Mouse (Mus musculus) neural tube, embryonic 14.5 days (tissue): ENCODE measurements around the gene Dnmt1. TPM values are rescaled to one million over a fixed set of nuclear protein-coding genes. Genes with fewer than 3 reads are reported as not detected.

Experiments
- ATAC-seq: fragments of 200-750 bp; cut with Nextera tagmentation; 2 replicates; pipeline ENCODE4 v1.8.0; 2017; ENCODE audit warnings: low read depth, mild to moderate bottlenecking, moderate TSS enrichment, moderate library complexity
- H3K27ac ChIP-seq: fragments of 300-500 bp; sonication (generic); 2 replicates; pipeline ENCODE4 v1.5.1; 2014; ENCODE audit warnings: low read depth, mild to moderate bottlenecking, control low read depth, low read length, moderate library complexity, mixed read lengths
- H3K27me3 ChIP-seq: fragments of 300-500 bp; sonication (generic); 2 replicates; pipeline ENCODE4 v1.6.1; 2014; ENCODE audit warnings: low read length; ENCODE audit not compliant: control insufficient read depth, insufficient read depth
- H3K36me3 ChIP-seq: fragments of 300-500 bp; sonication (generic); 2 replicates; pipeline ENCODE4 v1.6.1; 2014; ENCODE audit warnings: low read length, mixed read lengths; ENCODE audit not compliant: control insufficient read depth, insufficient read depth
- H3K4me1 ChIP-seq: fragments of 300-500 bp; sonication (generic); 2 replicates; pipeline ENCODE4 v1.6.1; 2014; ENCODE audit warnings: low read length; ENCODE audit not compliant: control insufficient read depth, insufficient read depth
- H3K4me2 ChIP-seq: fragments of 300-500 bp; sonication (generic); 2 replicates; pipeline ENCODE4 v1.6.1; 2014; ENCODE audit warnings: mild to moderate bottlenecking, low read depth, low read length, control low read depth
- H3K4me3 ChIP-seq: fragments of 300-500 bp; sonication (generic); 2 replicates; pipeline ENCODE4 v1.5.1; 2014; ENCODE audit warnings: low read depth, low read length, control low read depth, mixed read lengths
- H3K9ac ChIP-seq: fragments of 300-500 bp; sonication (generic); replicated peaks from 2 replicates; pipeline ENCODE4 v1.6.1; 2014; ENCODE audit warnings: low read depth, mild to moderate bottlenecking, control low read depth, low read length, mixed read lengths
- H3K9me3 ChIP-seq: fragments of 300-500 bp; sonication (generic); 2 replicates; pipeline ENCODE4 v1.6.1; 2016; ENCODE audit warnings: low read length; ENCODE audit not compliant: control insufficient read depth
- WGBS: fragments of 180-500 bp; shearing (Covaris S2); extraction: QIAGEN DNeasy Blood & Tissue Kit; methylation state at CpG from one replicate; pipeline ENCODE4 v1.1.7; 2014; 5-methylcytosine and 5-hydroxymethylcytosine counted together
- polyA plus RNA-seq: library from polyadenylated mRNA; unstranded; fragments of >200 nt; fragmentation: Nextera tagmentation; extraction: Ambion mirVana; gene quantifications from 2 replicates; pipeline ENCODE4 v1.2.1, GENCODE M21; 2014

The Dnmt1 gene
- polyA plus RNA-seq, 1 experiment from 2014 or later: 41.1 TPM

DNA sequence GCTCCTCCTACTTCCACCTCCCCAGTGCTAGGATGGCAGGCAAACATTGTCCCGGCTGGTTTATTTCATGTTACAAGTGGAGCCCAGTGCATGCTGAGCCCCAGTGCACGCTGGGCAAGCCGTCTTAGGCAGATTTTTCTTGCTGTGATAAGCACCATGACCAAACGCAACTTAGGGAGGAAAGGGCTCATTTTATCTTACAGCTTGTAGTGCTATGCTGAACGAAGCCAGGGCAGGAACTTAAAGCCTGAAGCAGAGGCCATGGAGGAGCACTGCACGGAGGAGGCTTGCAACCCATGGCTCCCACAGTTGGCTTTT, 57.6 kb downstream of the Dnmt1 start:
- WGBS: 52% methylated on average over 6 of the region's 6 CpGs
- H3K36me3 ChIP-seq: peaks cover 7% of the 10 kb centered on the region; the same call in 1 of the 2 replicates
- no peak overlapping the region for H3K27ac ChIP-seq
- no peaks in the 10 kb centered on the region for H3K9me3 ChIP-seq
- no peak overlapping the region for H3K4me3 ChIP-seq
- peaks cover 5% of the 10 kb centered on the region; the same call in 1 of the 2 replicates for H3K4me1 ChIP-seq
- no peaks in the 10 kb centered on the region for H3K27me3 ChIP-seq
- H3K9ac ChIP-seq: no peak overlapping the region
- no peak overlapping the region for H3K4me2 ChIP-seq
- ATAC-seq: no peak

GRCm38 (mm10) chr9:20901466-20902173, 58.1 kb downstream of the Dnmt1 start:
- H3K4me1 ChIP-seq: peaks cover 5% of the 10 kb centered on the region; the same call in 1 of the 2 replicates
- H3K4me3 ChIP-seq: no peak overlapping the region
- H3K4me2 ChIP-seq: no peak overlapping the region
- H3K9ac ChIP-seq: no peak overlapping the region
- peaks cover 7% of the 10 kb centered on the region; the same call in 1 of the 2 replicates for H3K36me3 ChIP-seq
- ATAC-seq: no peak
- no peaks in the 10 kb centered on the region for H3K9me3 ChIP-seq
- whole genome bisulfite sequencing: 15% methylated on average over 13 of the region's 13 CpGs
- H3K27ac ChIP-seq: no peak overlapping the region
- no peaks in the 10 kb centered on the region for H3K27me3 ChIP-seq

- Histone ChIP-seq H3K4me2 (peak within 1 kb of the TSS; percentile 99), H3K27ac (no peak within 1 kb of the TSS), H3K9me3 (no peaks in the 10 kb centered on the region), H3K4me3 (peak within 1 kb of the TSS; percentile 92), H3K4me1 (peaks cover 5% of the 10 kb centered on the region; the same call in 1 of the 2 replicates), H3K27me3 (no peaks in the 10 kb centered on the region), H3K36me3 (peaks cover 27% of the 10 kb centered on the region), H3K9ac (peak within 1 kb of the TSS; percentile 83)
- peak; percentile 88 for ATAC-seq
- WGBS: 3% methylated on average over 34 of the region's 34 CpGs
Observed at GRCm38 (mm10) chr9:20898511-20899073, 61.1 kb downstream of the Dnmt1 start, which contains the start of gene Eif3g. Eif3g (minus strand) TSS chr9:20898623.

DNA sequence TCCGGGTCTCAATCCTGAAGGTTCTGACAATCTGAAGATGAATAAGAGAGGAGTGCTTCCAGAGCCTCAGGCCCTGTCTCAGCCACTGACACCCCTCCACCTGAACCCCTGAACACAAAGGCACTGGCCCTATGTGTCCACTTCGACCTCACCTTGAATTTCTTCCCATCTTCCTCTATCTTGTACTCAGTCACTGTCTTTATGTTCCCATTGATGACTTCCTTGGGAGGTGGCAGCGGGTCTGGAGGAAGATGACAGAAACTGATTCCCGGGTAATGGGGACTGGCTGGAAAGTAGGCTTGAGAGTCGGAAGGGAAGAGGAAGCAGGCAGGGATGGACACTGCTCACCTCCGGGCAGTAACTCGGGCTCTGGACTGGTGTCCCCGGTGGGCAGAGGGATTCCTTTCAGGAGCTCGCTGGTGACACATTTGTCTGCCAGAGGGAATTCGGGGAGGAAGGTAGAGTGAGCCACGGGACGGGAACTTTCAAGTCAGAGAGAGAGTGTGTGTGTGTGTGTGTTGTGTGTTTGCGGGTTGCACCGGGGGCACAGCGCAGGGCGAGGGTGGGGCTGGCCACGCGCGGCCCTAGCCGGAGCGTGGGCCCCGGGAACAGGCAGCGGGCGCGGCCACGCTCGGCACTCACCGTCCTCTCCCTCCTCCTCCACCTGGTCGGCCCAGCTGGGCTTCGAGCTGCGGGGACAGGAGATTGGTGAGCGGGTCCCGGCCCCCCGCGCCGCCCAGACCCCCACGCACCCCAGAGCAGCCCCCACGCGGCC, 61.8 kb downstream of the Dnmt1 start:
- H3K4me3 ChIP-seq: peak overlapping the region; percentile 92
- H3K9ac ChIP-seq: peak overlapping the region; percentile 83
- H3K9me3 ChIP-seq: no peaks in the 10 kb centered on the region
- H3K27me3 ChIP-seq: no peaks in the 10 kb centered on the region
- peak; percentile 10 for ATAC-seq
- 6% methylated on average over 27 of the region's 39 CpGs for WGBS
- peaks cover 5% of the 10 kb centered on the region; the same call in 1 of the 2 replicates for H3K4me1 ChIP-seq
- H3K36me3 ChIP-seq: peaks cover 32% of the 10 kb centered on the region
- peak overlapping the region; percentile 99 for H3K4me2 ChIP-seq
- H3K27ac ChIP-seq: no peak overlapping the region

DNA sequence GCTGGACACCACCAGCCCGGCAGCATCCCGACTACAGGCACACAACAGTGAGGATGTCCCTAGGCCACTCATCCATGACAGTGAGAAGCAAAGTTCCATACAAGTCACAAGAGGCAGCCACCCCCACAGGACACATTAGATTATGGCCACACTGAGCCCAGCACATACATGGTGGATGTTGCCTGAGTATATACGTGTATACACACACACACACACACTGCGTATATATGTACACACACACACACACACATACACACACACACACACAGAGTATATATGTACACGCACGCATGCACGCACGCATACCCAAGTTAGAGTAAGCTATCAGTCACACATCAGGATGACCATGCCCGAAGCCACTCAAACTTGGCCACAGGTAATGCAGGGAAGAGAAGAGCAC, 64.3 kb downstream of the Dnmt1 start:
- Histone ChIP-seq H3K4me2 (no peak overlapping the region), H3K27me3 (no peaks in the 10 kb centered on the region), H3K4me3 (no peak overlapping the region), H3K27ac (no peak overlapping the region), H3K36me3 (peaks cover 54% of the 10 kb centered on the region), H3K9me3 (no peaks in the 10 kb centered on the region), H3K4me1 (peaks cover 5% of the 10 kb centered on the region; the same call in 1 of the 2 replicates), H3K9ac (no peak overlapping the region)
- WGBS: over 99% methylated on average over 9 of the region's 9 CpGs
- no peak for ATAC-seq

- no peak overlapping the region for H3K27ac ChIP-seq
- no peaks in the 10 kb centered on the region for H3K9me3 ChIP-seq
- no peak for ATAC-seq
- H3K4me1 ChIP-seq: peaks cover 5% of the 10 kb centered on the region; the same call in 1 of the 2 replicates
- peaks cover 61% of the 10 kb centered on the region for H3K36me3 ChIP-seq
- H3K27me3 ChIP-seq: no peaks in the 10 kb centered on the region
- no peak overlapping the region for H3K4me2 ChIP-seq
- H3K4me3 ChIP-seq: no peak overlapping the region
- 90% methylated on average over 15 of the region's 15 CpGs for WGBS
- H3K9ac ChIP-seq: no peak overlapping the region
Observed at GRCm38 (mm10) chr9:20894629-20895028, 65.1 kb downstream of the Dnmt1 start.

DNA sequence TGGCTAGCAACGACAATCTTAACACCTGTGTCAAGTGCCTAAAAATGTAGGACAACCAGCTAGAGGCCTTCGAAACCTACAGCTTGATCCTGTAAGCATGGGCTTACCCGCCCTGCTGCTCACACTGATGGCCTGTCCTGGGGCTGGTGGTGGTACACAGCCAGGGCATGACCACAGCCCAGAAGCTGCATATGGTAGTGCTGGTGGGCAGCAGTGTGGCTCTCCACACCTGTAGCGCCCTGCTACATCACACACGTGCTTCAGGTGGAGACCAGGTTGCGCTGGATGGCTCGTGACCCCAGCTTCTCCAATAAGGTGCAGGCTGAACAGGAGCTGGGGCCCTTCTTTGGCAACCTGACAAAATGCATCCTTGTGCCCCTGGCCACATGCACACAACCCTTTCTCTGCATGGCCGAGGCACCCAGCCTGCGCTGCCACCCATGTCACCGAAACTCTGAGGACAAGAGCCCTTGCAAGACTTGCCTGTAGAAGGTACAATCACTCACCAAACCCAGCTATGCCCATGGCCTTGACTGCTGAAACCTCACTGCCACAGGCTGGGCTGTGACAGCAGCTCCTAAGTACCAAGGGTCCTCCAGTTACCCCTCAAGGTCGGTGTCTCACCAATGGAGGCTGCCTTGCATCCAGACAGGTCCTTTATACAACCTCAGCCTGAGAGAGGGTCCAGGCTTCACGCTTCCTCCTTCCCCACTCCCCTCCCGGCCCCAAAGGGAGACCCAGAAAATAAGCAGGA, 65.9 kb downstream of the Dnmt1 start:
- WGBS: 90% methylated on average over 13 of the region's 13 CpGs
- no peak overlapping the region for H3K4me3 ChIP-seq
- no peak overlapping the region for H3K9ac ChIP-seq
- no peaks in the 10 kb centered on the region for H3K27me3 ChIP-seq
- H3K4me2 ChIP-seq: no peak overlapping the region
- peaks cover 61% of the 10 kb centered on the region for H3K36me3 ChIP-seq
- H3K9me3 ChIP-seq: no peaks in the 10 kb centered on the region
- peaks cover 7% of the 10 kb centered on the region for H3K4me1 ChIP-seq
- no peak overlapping the region for H3K27ac ChIP-seq
- ATAC-seq: no peak

DNA sequence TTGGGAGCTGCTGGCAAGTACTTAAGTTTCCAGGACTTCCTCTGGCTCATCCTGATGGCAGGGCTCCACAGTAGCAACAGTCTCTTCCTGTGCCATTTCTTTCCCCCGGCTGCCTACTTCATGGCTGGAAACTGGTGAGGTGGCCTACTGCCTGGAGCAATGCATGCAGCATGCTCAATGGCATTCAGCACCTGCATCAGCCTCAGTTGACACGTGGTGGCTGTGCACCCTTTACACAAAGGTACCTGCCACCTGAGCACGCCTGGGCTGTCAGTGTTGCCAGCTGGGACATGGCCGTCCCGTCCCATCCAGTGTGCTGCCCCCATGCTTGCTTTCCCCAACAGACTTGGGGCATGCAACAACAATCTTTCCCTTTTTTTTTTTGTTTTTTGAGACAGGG, 66.6 kb downstream of the Dnmt1 start:
- Histone ChIP-seq H3K9ac (no peak overlapping the region), H3K27ac (no peak overlapping the region), H3K4me2 (no peak overlapping the region), H3K9me3 (no peaks in the 10 kb centered on the region), H3K36me3 (peaks cover 61% of the 10 kb centered on the region), H3K4me3 (no peak overlapping the region), H3K27me3 (no peaks in the 10 kb centered on the region), H3K4me1 (peaks cover 9% of the 10 kb centered on the region)
- 72% methylated on average over 5 of the region's 5 CpGs for WGBS
- no peak for ATAC-seq
